Mouse (Mus musculus): ENCODE data around the gene Rrp36. TPM values are rescaled to one million over a fixed set of nuclear protein-coding genes. Genes with fewer than 3 reads are reported as not detected.

Gene Rrp36
- polyA plus RNA-seq, 1 experiment from 2014 or later, result 34.5 TPM

GRCm38 (mm10) chr17:46629685-46630441, 44.3 kb downstream of the Rrp36 start:
- H3K4me2 ChIP-seq (ENCODE audit: low read depth, low read length), result peak overlapping the region; percentile 77
- ATAC-seq (ENCODE audit: low read depth) (peak; percentile 69), DNase-seq (ENCODE audit: low spot score) (peak; percentile 92)
- no peaks in the 10 kb centered on the region for H3K27me3 ChIP-seq (replicated peaks; ENCODE audit: control insufficient read depth, insufficient read depth, low read length)
- H3K9me3 ChIP-seq (ENCODE audit: control insufficient read depth, low read length), result no peaks in the 10 kb centered on the region
- H3K27ac ChIP-seq (replicated peaks; ENCODE audit: low read depth, low read length), result peak overlapping the region; percentile 96
- H3K9ac ChIP-seq (ENCODE audit: low read depth, low read length), result peak overlapping the region; percentile 98
- peaks cover 13% of the 10 kb centered on the region; the same call in 1 of the 2 replicates for H3K36me3 ChIP-seq (ENCODE audit: control insufficient read depth, insufficient read depth, low read length)
- H3K4me1 ChIP-seq (ENCODE audit: control insufficient read depth, insufficient read depth, low read length), result peaks cover 44% of the 10 kb centered on the region
- 9% methylated on average over 11 of the region's 12 CpGs for WGBS
- peak overlapping the region; percentile 99 for H3K4me3 ChIP-seq (ENCODE audit: low read depth, low read length)

- peaks cover 52% of the 10 kb centered on the region for H3K4me1 ChIP-seq (ENCODE audit: control insufficient read depth, insufficient read depth, low read length)
These were observed 45.1 kb downstream of the Rrp36 start, which contains the start of gene Ptk7 for GRCm38 (mm10) chr17:46628791-46629684. Gene Ptk7 (minus strand): TSS chr17:46629504.

GRCm38 (mm10) chr17:46628471-46628790, 45.7 kb downstream of the Rrp36 start:
- peak overlapping the region; percentile 96 for H3K27ac ChIP-seq (replicated peaks; ENCODE audit: low read depth, low read length)
- no peak for DNase-seq (ENCODE audit: low spot score)
- 2% methylated on average over 12 of the region's 13 CpGs for WGBS
- H3K36me3 ChIP-seq (ENCODE audit: control insufficient read depth, insufficient read depth, low read length), result peaks cover 4% of the 10 kb centered on the region; the same call in 1 of the 2 replicates
- H3K4me2 ChIP-seq (ENCODE audit: low read depth, low read length), result peak overlapping the region; percentile 77
- peak overlapping the region; percentile 98 for H3K9ac ChIP-seq (ENCODE audit: low read depth, low read length)
- ATAC-seq (ENCODE audit: low read depth), result no peak
- no peaks in the 10 kb centered on the region for H3K27me3 ChIP-seq (replicated peaks; ENCODE audit: control insufficient read depth, insufficient read depth, low read length)
- peak overlapping the region; percentile 99 for H3K4me3 ChIP-seq (ENCODE audit: low read depth, low read length)
- peaks cover 59% of the 10 kb centered on the region for H3K4me1 ChIP-seq (ENCODE audit: control insufficient read depth, insufficient read depth, low read length)
- H3K9me3 ChIP-seq (ENCODE audit: control insufficient read depth, low read length), result no peaks in the 10 kb centered on the region

More at GRCm38 (mm10) chr17:46628791-46629684, 45.1 kb downstream of the Rrp36 start, which contains the start of gene Ptk7:
- Histone ChIP-seq H3K4me2 (ENCODE audit: low read depth, low read length) (peak within 1 kb of the TSS; percentile 77), H3K9me3 (ENCODE audit: control insufficient read depth, low read length) (no peaks in the 10 kb centered on the region), H3K27me3 (replicated peaks; ENCODE audit: control insufficient read depth, insufficient read depth, low read length) (no peaks in the 10 kb centered on the region), H3K27ac (replicated peaks; ENCODE audit: low read depth, low read length) (peak within 1 kb of the TSS; percentile 96), H3K9ac (ENCODE audit: low read depth, low read length) (peak within 1 kb of the TSS; percentile 98), H3K4me3 (ENCODE audit: low read depth, low read length) (peak within 1 kb of the TSS; percentile 99), H3K36me3 (ENCODE audit: control insufficient read depth, insufficient read depth, low read length) (peaks cover 10% of the 10 kb centered on the region; the same call in 1 of the 2 replicates)
- DNase-seq (ENCODE audit: low spot score) (peak; percentile 94), ATAC-seq (ENCODE audit: low read depth) (peak; percentile 77)
- under 1% methylated on average over 50 of the region's 90 CpGs for WGBS

- peaks cover 67% of the 10 kb centered on the region for H3K4me1 ChIP-seq (ENCODE audit: control insufficient read depth, insufficient read depth, low read length)
- H3K9me3 ChIP-seq (ENCODE audit: control insufficient read depth, low read length), result no peaks in the 10 kb centered on the region
- H3K4me2 ChIP-seq (ENCODE audit: low read depth, low read length), result peak overlapping the region; percentile 77
- no peaks in the 10 kb centered on the region for H3K27me3 ChIP-seq (replicated peaks; ENCODE audit: control insufficient read depth, insufficient read depth, low read length)
- H3K27ac ChIP-seq (replicated peaks; ENCODE audit: low read depth, low read length), result peak overlapping the region; percentile 96; the same call in 1 of the 2 replicates
- no peak for ATAC-seq (ENCODE audit: low read depth)
- peak overlapping the region; percentile 99 for H3K4me3 ChIP-seq (ENCODE audit: low read depth, low read length)
- peak overlapping the region; percentile 98 for H3K9ac ChIP-seq (ENCODE audit: low read depth, low read length)
- H3K36me3 ChIP-seq (ENCODE audit: control insufficient read depth, insufficient read depth, low read length), result no peaks in the 10 kb centered on the region
- DNase-seq (ENCODE audit: low spot score), result no peak
- 34% methylated on average over 6 of the region's 6 CpGs for WGBS
These were observed 46.7 kb downstream of the Rrp36 start for GRCm38 (mm10) chr17:46627409-46627808.

- Histone ChIP-seq H3K4me3 (ENCODE audit: low read depth, low read length) (peak overlapping the region; percentile 19), H3K36me3 (ENCODE audit: control insufficient read depth, insufficient read depth, low read length) (no peaks in the 10 kb centered on the region), H3K9me3 (ENCODE audit: control insufficient read depth, low read length) (no peaks in the 10 kb centered on the region), H3K4me1 (ENCODE audit: control insufficient read depth, insufficient read depth, low read length) (peaks cover 83% of the 10 kb centered on the region), H3K4me2 (ENCODE audit: low read depth, low read length) (peak overlapping the region; percentile 77), H3K9ac (ENCODE audit: low read depth, low read length) (peak overlapping the region; percentile 55), H3K27ac (replicated peaks; ENCODE audit: low read depth, low read length) (peak overlapping the region; percentile 72), H3K27me3 (replicated peaks; ENCODE audit: control insufficient read depth, insufficient read depth, low read length) (no peaks in the 10 kb centered on the region)
- DNase-seq (ENCODE audit: low spot score), result no peak
- WGBS, result 52% methylated on average over 12 of the region's 12 CpGs
- ATAC-seq (ENCODE audit: low read depth), result no peak
These were observed 49.6 kb downstream of the Rrp36 start for GRCm38 (mm10) chr17:46624598-46624997.

GRCm38 (mm10) chr17:46623819-46624557, 50.2 kb downstream of the Rrp36 start:
- ATAC-seq (ENCODE audit: low read depth) (peak; percentile 17; the same call in 1 of the 2 replicates), DNase-seq (ENCODE audit: low spot score) (peak; percentile 77)
- H3K9ac ChIP-seq (ENCODE audit: low read depth, low read length), result peak overlapping the region; percentile 55
- no peaks in the 10 kb centered on the region for H3K36me3 ChIP-seq (ENCODE audit: control insufficient read depth, insufficient read depth, low read length)
- H3K4me2 ChIP-seq (ENCODE audit: low read depth, low read length), result peak overlapping the region; percentile 77
- H3K4me3 ChIP-seq (ENCODE audit: low read depth, low read length), result peak overlapping the region; percentile 19
- H3K27me3 ChIP-seq (replicated peaks; ENCODE audit: control insufficient read depth, insufficient read depth, low read length), result no peaks in the 10 kb centered on the region
- 11% methylated on average over 10 of the region's 10 CpGs for WGBS
- peaks cover 88% of the 10 kb centered on the region for H3K4me1 ChIP-seq (ENCODE audit: control insufficient read depth, insufficient read depth, low read length)
- no peaks in the 10 kb centered on the region for H3K9me3 ChIP-seq (ENCODE audit: control insufficient read depth, low read length)
- H3K27ac ChIP-seq (replicated peaks; ENCODE audit: low read depth, low read length), result peak overlapping the region; percentile 72

- 0 out of 2 replicates have a peak overlapping the region, but pooled peaks have one; percentile 40 for H3K9ac ChIP-seq (ENCODE audit: low read depth, low read length)
These were observed 51.9 kb downstream of the Rrp36 start for GRCm38 (mm10) chr17:46622269-46622668.

GRCm38 (mm10) chr17:46621324-46621723, 52.8 kb downstream of the Rrp36 start:
- H3K27me3 ChIP-seq (replicated peaks; ENCODE audit: control insufficient read depth, insufficient read depth, low read length), result no peaks in the 10 kb centered on the region
- H3K27ac ChIP-seq (replicated peaks; ENCODE audit: low read depth, low read length), result peak overlapping the region; percentile 72
- no peaks in the 10 kb centered on the region for H3K36me3 ChIP-seq (ENCODE audit: control insufficient read depth, insufficient read depth, low read length)
- DNase-seq (ENCODE audit: low spot score), result peak; percentile 58
- WGBS, result 46% methylated on average over 15 of the region's 15 CpGs
- no peak overlapping the region for H3K4me3 ChIP-seq (ENCODE audit: low read depth, low read length)
- H3K9ac ChIP-seq (ENCODE audit: low read depth, low read length), result no peak overlapping the region
- H3K4me1 ChIP-seq (ENCODE audit: control insufficient read depth, insufficient read depth, low read length), result peaks cover 96% of the 10 kb centered on the region
- ATAC-seq (ENCODE audit: low read depth), result no peak
- H3K4me2 ChIP-seq (ENCODE audit: low read depth, low read length), result peak overlapping the region; percentile 37
- no peaks in the 10 kb centered on the region for H3K9me3 ChIP-seq (ENCODE audit: control insufficient read depth, low read length)

More at GRCm38 (mm10) chr17:46622269-46622668, 51.9 kb downstream of the Rrp36 start:
- 70% methylated on average over 11 of the region's 11 CpGs for WGBS
- Histone ChIP-seq H3K9me3 (ENCODE audit: control insufficient read depth, low read length) (no peaks in the 10 kb centered on the region), H3K27ac (replicated peaks; ENCODE audit: low read depth, low read length) (peak overlapping the region; percentile 72), H3K4me3 (ENCODE audit: low read depth, low read length) (no peak overlapping the region; the same call in 1 of the 2 replicates), H3K4me1 (ENCODE audit: control insufficient read depth, insufficient read depth, low read length) (peaks cover 97% of the 10 kb centered on the region), H3K4me2 (ENCODE audit: low read depth, low read length) (peak overlapping the region; percentile 2; the same call in 1 of the 2 replicates), H3K27me3 (replicated peaks; ENCODE audit: control insufficient read depth, insufficient read depth, low read length) (no peaks in the 10 kb centered on the region), H3K36me3 (ENCODE audit: control insufficient read depth, insufficient read depth, low read length) (no peaks in the 10 kb centered on the region)
- DNase-seq (ENCODE audit: low spot score) (peak; percentile 42), ATAC-seq (ENCODE audit: low read depth) (no peak)
